Mouse (Mus musculus) frontal cortex, adult 2 months (tissue): ENCODE data around the gene Cebpg. TPM values are rescaled to one million over a fixed set of nuclear protein-coding genes. Genes with fewer than 3 reads are reported as not detected.

Experiments used
- DNase-seq, 2 experiments: peaks; one replicate each; pipeline ENCODE4 v3.0.0; 2022; ENCODE audit warnings: low spot score in 1 of 2; ENCODE audit errors: extremely low spot score in 1 of 2
- polyA plus RNA-seq: library from polyadenylated mRNA; depleted of rRNA; stranded (reverse); fragments of >200 nt; gene quantifications from 2 replicates; pipeline ENCODE4 v1.2.3, GENCODE M21; 2012; rRNA removed

Cebpg gene
- polyA plus RNA-seq, 1 experiment, result 25.4 TPM

GRCm38 (mm10) chr7:35026838-35027291 lies 29.5 kb downstream of the Cebpg start:
- peak in 1 of 2 experiments; percentile 63 for DNase-seq

GRCm38 (mm10) chr7:35026276-35026630 lies 30.1 kb downstream of the Cebpg start:
- no peak for DNase-seq

- DNase-seq, result peak; percentile 65 to 90
Observed at GRCm38 (mm10) chr7:35025409-35026275, 30.7 kb downstream of the Cebpg start.

- peak in 1 of 2 experiments; percentile 37 for DNase-seq
Observed at GRCm38 (mm10) chr7:35024426-35024825, 31.9 kb downstream of the Cebpg start.

GRCm38 (mm10) chr7:35023251-35023650 lies 33.1 kb downstream of the Cebpg start:
- no peak for DNase-seq

GRCm38 (mm10) chr7:35021365-35021764 lies 35.0 kb downstream of the Cebpg start:
- DNase-seq, result no peak

GRCm38 (mm10) chr7:35015252-35015651 lies 41.1 kb downstream of the Cebpg start:
- DNase-seq, result no peak

GRCm38 (mm10) chr7:35013228-35013627 lies 43.1 kb downstream of the Cebpg start:
- DNase-seq, result no peak

- no peak for DNase-seq
Observed at GRCm38 (mm10) chr7:35006661-35007060, 49.7 kb downstream of the Cebpg start.

- DNase-seq, result no peak
Observed at GRCm38 (mm10) chr7:35003171-35003737, 53.1 kb downstream of the Cebpg start.

GRCm38 (mm10) chr7:35000839-35001238 lies 55.5 kb downstream of the Cebpg start:
- DNase-seq, result peak in 1 of 2 experiments; percentile 67

Other genes starting within 250 kb of the Cebpg start
- 12.3 and 12.5 TPM in 2 replicates for gene Chst8, start 243.9 kb downstream of the Cebpg start, polyA plus RNA-seq
- gene Pepd, start 144.2 kb downstream of the Cebpg start, polyA plus RNA-seq, result 37.7 and 38.2 TPM in 2 replicates
- gene Cebpa, start 62.7 kb upstream of the Cebpg start, polyA plus RNA-seq, result 5.3 and 5.7 TPM in 2 replicates
- gene Slc7a10, start 129.8 kb upstream of the Cebpg start, polyA plus RNA-seq, result 53.4 and 55.8 TPM in 2 replicates
- 53.7 and 57.4 TPM in 2 replicates for gene Lrp3, start 158.9 kb upstream of the Cebpg start, polyA plus RNA-seq